Mouse (Mus musculus): ENCODE results near the gene N4bp2l1. TPM values are rescaled to one million over a fixed set of nuclear protein-coding genes. Genes with fewer than 3 reads are reported as not detected.

Gene N4bp2l1
- polyA plus RNA-seq, 1 experiment from 2014 or later = 48.6 TPM

GRCm38 (mm10) chr5:150566971-150567370 is 30.0 kb downstream of the N4bp2l1 start:
- DNase-seq (ENCODE audit: low spot score) = no peak

GRCm38 (mm10) chr5:150566226-150566625 is 30.8 kb downstream of the N4bp2l1 start:
- DNase-seq (ENCODE audit: low spot score) = no peak

- no peak for DNase-seq (ENCODE audit: low spot score)
Measured at GRCm38 (mm10) chr5:150564426-150564825, 32.6 kb downstream of the N4bp2l1 start.

GRCm38 (mm10) chr5:150561783-150562182 is 35.2 kb downstream of the N4bp2l1 start:
- DNase-seq (ENCODE audit: low spot score) = no peak

GRCm38 (mm10) chr5:150561376-150561775 is 35.6 kb downstream of the N4bp2l1 start:
- DNase-seq (ENCODE audit: low spot score) = no peak

- no peak for DNase-seq (ENCODE audit: low spot score)
Measured at GRCm38 (mm10) chr5:150560851-150561250, 36.1 kb downstream of the N4bp2l1 start.

GRCm38 (mm10) chr5:150559519-150560103 is 37.4 kb downstream of the N4bp2l1 start:
- no peak for DNase-seq (ENCODE audit: low spot score)

GRCm38 (mm10) chr5:150551637-150552036 is 45.4 kb downstream of the N4bp2l1 start:
- DNase-seq (ENCODE audit: low spot score) = no peak

GRCm38 (mm10) chr5:150543184-150543583 is 53.8 kb downstream of the N4bp2l1 start:
- no peak for DNase-seq (ENCODE audit: low spot score)

GRCm38 (mm10) chr5:150541302-150541701 is 55.7 kb downstream of the N4bp2l1 start:
- no peak for DNase-seq (ENCODE audit: low spot score)

- no peak for DNase-seq (ENCODE audit: low spot score)
Measured at GRCm38 (mm10) chr5:150525239-150525638, 71.7 kb downstream of the N4bp2l1 start.

GRCm38 (mm10) chr5:150522867-150523234 is 74.1 kb downstream of the N4bp2l1 start:
- no peak for DNase-seq (ENCODE audit: low spot score)

GRCm38 (mm10) chr5:150521937-150522866 is 74.8 kb downstream of the N4bp2l1 start, which contains the start of gene Brca2:
TSS of gene Brca2 (plus strand) at chr5:150522630.
- peak; percentile 92 for DNase-seq (ENCODE audit: low spot score)

Other genes starting within 250 kb of the N4bp2l1 start
- not detected in 2 replicates for gene Zar1l, start 79.0 kb downstream of the N4bp2l1 start, polyA plus RNA-seq (2015; fragmentation: Nextera tagmentation; extraction: Ambion mirVana)
- 16.5 and 23.0 TPM in 2 replicates for gene Brca2, start 74.6 kb downstream of the N4bp2l1 start, polyA plus RNA-seq (2015; fragmentation: Nextera tagmentation; extraction: Ambion mirVana)
- 53.3 and 54.3 TPM in 2 replicates for gene N4bp2l2, start 69.0 kb upstream of the N4bp2l1 start, polyA plus RNA-seq (2015; fragmentation: Nextera tagmentation; extraction: Ambion mirVana)
- gene Pds5b, start 76.6 kb upstream of the N4bp2l1 start, polyA plus RNA-seq (2015; fragmentation: Nextera tagmentation; extraction: Ambion mirVana) = 84.8 and 85.8 TPM in 2 replicates

Measured in thymus, postnatal 0 days (tissue).